Mouse (Mus musculus): ENCODE results near the gene Phlpp1. TPM values are rescaled to one million over a fixed set of nuclear protein-coding genes. Genes with fewer than 3 reads are reported as not detected.

Phlpp1 gene
- polyA plus RNA-seq, 1 experiment from 2014 or later = 1.3 TPM

DNA sequence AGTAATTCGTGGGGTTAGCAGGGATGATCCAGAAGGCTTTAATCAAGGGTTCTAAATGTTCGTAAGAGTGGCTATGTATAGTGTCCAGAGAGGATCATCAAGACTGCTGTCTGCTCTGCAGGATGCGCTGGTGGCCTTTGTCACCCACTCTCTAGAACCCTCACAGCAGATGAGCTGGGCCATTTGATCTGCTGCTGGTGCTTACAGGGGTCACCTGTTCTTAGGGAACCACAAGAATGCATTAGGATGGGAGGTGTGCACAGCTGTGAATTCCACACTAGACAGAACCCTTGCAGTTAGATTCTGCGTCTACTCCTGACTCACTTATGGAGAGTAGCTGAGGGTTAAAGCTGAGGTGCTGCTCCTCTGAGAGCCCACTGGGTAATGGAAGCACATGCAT lies 182.4 kb downstream of the Phlpp1 start:
- WGBS = 80% methylated on average over 4 of the region's 4 CpGs

DNA sequence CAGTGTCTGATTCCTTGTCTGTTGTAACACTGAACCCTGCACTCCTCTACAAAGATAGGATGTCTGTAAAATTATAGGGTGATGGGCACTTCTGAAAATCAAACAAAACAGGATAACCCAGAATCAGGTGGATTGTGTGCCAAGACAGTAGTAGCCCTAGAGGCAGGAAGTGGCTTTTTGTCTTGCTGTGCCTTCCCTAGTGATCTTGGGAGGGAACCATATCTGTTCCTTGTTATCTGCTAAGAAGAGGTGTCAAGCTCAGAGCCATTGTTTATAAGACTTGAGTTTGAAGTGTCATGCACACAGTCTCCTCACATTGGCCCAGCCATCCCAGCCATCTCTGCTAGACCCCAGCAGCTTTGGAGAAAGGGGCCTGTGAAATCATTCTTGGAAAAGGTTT lies 187.9 kb downstream of the Phlpp1 start:
- Histone ChIP-seq H3K27ac (replicated peaks) (no peak overlapping the region), H3K9me3 (ENCODE audit: control insufficient read depth, low read length) (no peaks in the 10 kb centered on the region), H3K9ac (ENCODE audit: low read length) (no peak overlapping the region), H3K36me3 (ENCODE audit: control insufficient read depth, insufficient read depth, low read length) (no peaks in the 10 kb centered on the region), H3K4me3 (ENCODE audit: low read depth, low read length) (no peak overlapping the region), H3K4me1 (replicated peaks; ENCODE audit: control insufficient read depth, insufficient read depth) (no peaks in the 10 kb centered on the region), H3K4me2 (replicated peaks; ENCODE audit: low read depth) (no peak overlapping the region), H3K27me3 (ENCODE audit: control insufficient read depth, insufficient read depth, low read length) (no peaks in the 10 kb centered on the region)
- ATAC-seq (ENCODE audit: low FRiP score, low TSS enrichment) (no peak), DNase-seq (ENCODE audit: low spot score) (no peak)
- no peak for TF ChIP-seq EP300 (optimal IDR thresholded peaks at IDR 0.05)
- TF ChIP-seq CTCF (IDR thresholded peaks at IDR 0.05; ENCODE audit: low read depth) = no peak

More for the DNA sequence above, 182.4 kb downstream of the Phlpp1 start:
- Histone ChIP-seq H3K4me3 (ENCODE audit: low read depth, low read length) (no peak overlapping the region), H3K36me3 (ENCODE audit: control insufficient read depth, insufficient read depth, low read length) (no peaks in the 10 kb centered on the region), H3K4me2 (replicated peaks; ENCODE audit: low read depth) (no peak overlapping the region), H3K27ac (replicated peaks) (no peak overlapping the region), H3K9ac (ENCODE audit: low read length) (no peak overlapping the region), H3K4me1 (replicated peaks; ENCODE audit: control insufficient read depth, insufficient read depth) (no peaks in the 10 kb centered on the region), H3K27me3 (ENCODE audit: control insufficient read depth, insufficient read depth, low read length) (no peaks in the 10 kb centered on the region), H3K9me3 (ENCODE audit: control insufficient read depth, low read length) (no peaks in the 10 kb centered on the region)
- DNase-seq (ENCODE audit: low spot score) (no peak), ATAC-seq (ENCODE audit: low FRiP score, low TSS enrichment) (no peak)
- TF ChIP-seq EP300 (optimal IDR thresholded peaks at IDR 0.05) (no peak), CTCF (IDR thresholded peaks at IDR 0.05; ENCODE audit: low read depth) (no peak)

DNA sequence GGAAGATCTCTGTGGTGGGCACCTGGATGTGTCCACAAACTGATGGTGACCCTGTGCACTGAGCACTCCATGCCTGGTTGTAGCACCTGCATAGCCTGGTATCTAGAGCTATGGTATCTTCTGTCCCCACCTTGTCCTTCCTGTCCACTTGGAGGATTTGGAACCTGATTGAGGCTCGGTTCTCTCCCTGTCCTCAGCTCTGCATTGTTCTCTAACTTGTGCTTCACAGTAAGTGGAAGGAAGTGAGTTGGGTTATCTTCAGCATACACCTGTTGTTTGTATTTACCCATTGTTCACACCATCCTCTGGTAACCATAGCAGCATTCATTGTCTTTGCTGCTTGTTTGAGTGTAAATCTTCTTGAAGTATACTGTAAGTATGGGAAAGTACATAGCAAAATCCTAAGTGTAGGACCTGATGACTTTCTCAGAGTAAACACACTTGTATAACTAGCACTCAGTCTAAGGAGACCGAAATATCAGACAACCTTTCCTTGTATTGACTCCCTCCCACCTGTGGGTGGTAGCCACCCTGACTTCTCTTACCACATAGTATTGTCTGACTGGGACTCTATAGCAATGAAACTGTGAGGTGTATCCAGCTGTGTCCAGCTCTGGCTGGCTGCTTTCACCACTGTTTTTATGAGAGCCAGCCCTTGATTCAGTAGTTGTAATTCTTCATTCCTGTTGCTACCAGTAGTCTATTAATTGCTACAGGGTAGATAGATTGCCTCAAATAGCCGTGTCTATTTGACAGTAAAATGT lies 191.5 kb downstream of the Phlpp1 start:
- WGBS = 77% methylated on average over 3 of the region's 3 CpGs
- H3K9me3 ChIP-seq (ENCODE audit: control insufficient read depth, low read length) = no peaks in the 10 kb centered on the region
- no peak overlapping the region for H3K9ac ChIP-seq (ENCODE audit: low read length)
- TF ChIP-seq EP300 (optimal IDR thresholded peaks at IDR 0.05) (no peak), CTCF (IDR thresholded peaks at IDR 0.05; ENCODE audit: low read depth) (no peak)
- no peaks in the 10 kb centered on the region for H3K4me1 ChIP-seq (replicated peaks; ENCODE audit: control insufficient read depth, insufficient read depth)
- H3K4me3 ChIP-seq (ENCODE audit: low read depth, low read length) = no peak overlapping the region
- 0 out of 2 replicates have a peak, but pooled peaks cover under 1% of the 10 kb centered on the region for H3K36me3 ChIP-seq (ENCODE audit: control insufficient read depth, insufficient read depth, low read length)
- DNase-seq (ENCODE audit: low spot score) (no peak), ATAC-seq (ENCODE audit: low FRiP score, low TSS enrichment) (no peak)
- H3K27me3 ChIP-seq (ENCODE audit: control insufficient read depth, insufficient read depth, low read length) = no peaks in the 10 kb centered on the region
- no peak overlapping the region for H3K27ac ChIP-seq (replicated peaks)
- no peak overlapping the region for H3K4me2 ChIP-seq (replicated peaks; ENCODE audit: low read depth)

DNA sequence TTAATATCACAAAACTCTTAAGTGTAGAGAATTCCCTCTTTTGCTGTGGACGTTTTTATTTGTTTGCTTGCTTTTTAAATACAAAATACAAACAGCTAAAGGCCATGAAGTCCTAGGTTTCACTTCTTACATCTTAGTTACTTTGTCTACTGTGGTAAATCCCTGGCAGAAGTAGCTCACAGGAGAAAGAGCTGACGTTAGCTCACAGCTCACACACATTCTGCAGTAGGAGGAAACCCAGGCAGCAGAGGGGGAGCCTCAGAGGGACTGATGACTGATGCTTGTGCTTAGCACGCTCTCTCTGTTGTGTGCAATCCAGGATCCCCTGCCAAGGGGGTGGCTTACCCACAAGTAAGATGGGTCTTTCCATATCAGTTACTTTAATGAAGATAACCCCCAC lies 197.8 kb downstream of the Phlpp1 start:
- H3K4me2 ChIP-seq (replicated peaks; ENCODE audit: low read depth) = no peak overlapping the region
- no peaks in the 10 kb centered on the region for H3K27me3 ChIP-seq (ENCODE audit: control insufficient read depth, insufficient read depth, low read length)
- H3K27ac ChIP-seq (replicated peaks) = no peak overlapping the region
- 0 out of 2 replicates have a peak, but pooled peaks cover 2% of the 10 kb centered on the region for H3K36me3 ChIP-seq (ENCODE audit: control insufficient read depth, insufficient read depth, low read length)
- H3K9ac ChIP-seq (ENCODE audit: low read length) = no peak overlapping the region
- ATAC-seq (ENCODE audit: low FRiP score, low TSS enrichment) (no peak), DNase-seq (ENCODE audit: low spot score) (no peak)
- TF ChIP-seq EP300 (optimal IDR thresholded peaks at IDR 0.05) = no peak
- no peak for TF ChIP-seq CTCF (IDR thresholded peaks at IDR 0.05; ENCODE audit: low read depth)
- no peaks in the 10 kb centered on the region for H3K9me3 ChIP-seq (ENCODE audit: control insufficient read depth, low read length)
- no peak overlapping the region for H3K4me3 ChIP-seq (ENCODE audit: low read depth, low read length)
- 85% methylated on average over 3 of the region's 3 CpGs for WGBS
- no peaks in the 10 kb centered on the region for H3K4me1 ChIP-seq (replicated peaks; ENCODE audit: control insufficient read depth, insufficient read depth)

DNA sequence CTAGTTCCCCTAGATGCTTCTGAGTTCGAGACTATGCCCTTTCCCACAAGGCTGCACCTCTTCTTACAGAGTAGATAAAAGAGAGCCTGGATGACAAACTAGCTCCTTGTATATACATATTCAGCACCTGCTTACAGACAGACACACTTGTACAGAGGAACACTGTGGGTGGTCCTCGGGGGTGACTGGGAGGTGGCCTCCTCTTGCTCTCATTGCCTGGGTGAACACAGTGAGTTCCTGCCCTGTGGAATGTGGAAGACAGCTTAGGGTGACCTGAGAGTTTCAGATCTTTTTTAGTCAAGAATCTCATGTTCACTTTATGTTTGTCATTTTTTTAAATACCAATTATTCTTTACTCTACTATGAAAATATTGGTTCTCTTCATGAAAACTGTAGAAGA lies 200.9 kb downstream of the Phlpp1 start:
- TF ChIP-seq CTCF (IDR thresholded peaks at IDR 0.05; ENCODE audit: low read depth) = no peak
- H3K27me3 ChIP-seq (ENCODE audit: control insufficient read depth, insufficient read depth, low read length) = no peaks in the 10 kb centered on the region
- H3K36me3 ChIP-seq (ENCODE audit: control insufficient read depth, insufficient read depth, low read length) = 0 out of 2 replicates have a peak, but pooled peaks cover 2% of the 10 kb centered on the region
- H3K27ac ChIP-seq (replicated peaks) = no peak overlapping the region
- no peak overlapping the region for H3K4me3 ChIP-seq (ENCODE audit: low read depth, low read length)
- no peaks in the 10 kb centered on the region for H3K9me3 ChIP-seq (ENCODE audit: control insufficient read depth, low read length)
- no peak overlapping the region for H3K4me2 ChIP-seq (replicated peaks; ENCODE audit: low read depth)
- no peak for ATAC-seq (ENCODE audit: low FRiP score, low TSS enrichment)
- DNase-seq (ENCODE audit: low spot score) = no peak
- no peak overlapping the region for H3K9ac ChIP-seq (ENCODE audit: low read length)
- 51% methylated on average over 2 of the region's 2 CpGs for WGBS
- H3K4me1 ChIP-seq (replicated peaks; ENCODE audit: control insufficient read depth, insufficient read depth) = no peaks in the 10 kb centered on the region

DNA sequence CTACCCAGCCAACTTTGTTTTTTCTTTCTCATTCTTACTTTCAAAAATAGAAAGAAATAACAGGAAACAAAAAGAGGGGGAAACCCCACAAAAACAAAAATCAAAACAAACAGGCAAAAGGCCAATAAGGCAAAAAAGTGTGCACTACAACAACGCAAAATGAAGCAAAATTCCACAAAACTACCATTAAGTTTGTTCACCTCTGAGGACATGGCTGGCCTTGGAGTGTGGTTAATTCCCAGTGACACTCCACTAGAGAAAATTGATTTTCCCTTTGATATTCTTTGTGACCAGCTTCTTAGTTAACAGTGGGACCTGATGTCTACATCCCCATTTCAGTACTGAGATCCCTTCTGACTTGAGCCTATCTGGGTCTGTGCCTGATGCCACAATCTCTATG lies 202.1 kb downstream of the Phlpp1 start:
- H3K36me3 ChIP-seq (ENCODE audit: control insufficient read depth, insufficient read depth, low read length) = no peaks in the 10 kb centered on the region
- no peak for ATAC-seq (ENCODE audit: low FRiP score, low TSS enrichment)
- TF ChIP-seq CTCF (IDR thresholded peaks at IDR 0.05; ENCODE audit: low read depth) = no peak
- TF ChIP-seq EP300 (optimal IDR thresholded peaks at IDR 0.05) = no peak
- 100% methylated on average over 1 of the region's 1 CpGs for WGBS
- no peak for DNase-seq (ENCODE audit: low spot score)
- no peaks in the 10 kb centered on the region for H3K27me3 ChIP-seq (ENCODE audit: control insufficient read depth, insufficient read depth, low read length)
- no peaks in the 10 kb centered on the region for H3K4me1 ChIP-seq (replicated peaks; ENCODE audit: control insufficient read depth, insufficient read depth)
- H3K27ac ChIP-seq (replicated peaks) = no peak overlapping the region
- no peaks in the 10 kb centered on the region for H3K9me3 ChIP-seq (ENCODE audit: control insufficient read depth, low read length)
- H3K4me2 ChIP-seq (replicated peaks; ENCODE audit: low read depth) = no peak overlapping the region
- no peak overlapping the region for H3K4me3 ChIP-seq (ENCODE audit: low read depth, low read length)
- H3K9ac ChIP-seq (ENCODE audit: low read length) = no peak overlapping the region
